Mouse (Mus musculus) CH12F3 (cell line): ENCODE results near the gene Arhgap25.
"Not testable (repeated sequence)": the region's sequence is repeated elsewhere in the genome, so short reads cannot be mapped to it uniquely, and the experiment has no call there.

Experiments
- in situ Hi-C: fragments of 300-500 bp; cut with MboI; formaldehyde crosslinking; loops from 2 replicates; pipeline ENCODE4 v1.14.3; 2020; ENCODE audit warnings: low sequenced_read_pairs

Arhgap25 gene

GRCm38 (mm10) chr6:87532953-87533710 is at the start of gene Arhgap25:
Arhgap25 (minus strand) TSS chr6:87533259.
- in situ Hi-C loops: no loop called here

GRCm38 (mm10) chr6:87582456-87582855 is 49.4 kb upstream of the Arhgap25 start:
- in situ Hi-C loops: no loop called here

- in situ Hi-C loops: no loop called here
Measured at GRCm38 (mm10) chr6:87581581-87581980, 48.5 kb upstream of the Arhgap25 start.

- in situ Hi-C loops: no loop called here
Measured at GRCm38 (mm10) chr6:87581071-87581470, 48.0 kb upstream of the Arhgap25 start.

- in situ Hi-C loops: no loop called here
Measured at GRCm38 (mm10) chr6:87578247-87578646, 45.2 kb upstream of the Arhgap25 start.

- in situ Hi-C loops: no loop called here
Measured at GRCm38 (mm10) chr6:87576648-87577330, 43.7 kb upstream of the Arhgap25 start.

- in situ Hi-C loops: not testable (repeated sequence)
Measured at GRCm38 (mm10) chr6:87571863-87572262, 38.8 kb upstream of the Arhgap25 start.

GRCm38 (mm10) chr6:87567686-87568593 is 34.9 kb upstream of the Arhgap25 start:
- in situ Hi-C loops: no loop called here

- in situ Hi-C loops: no loop called here
Measured at GRCm38 (mm10) chr6:87565166-87565565, 32.1 kb upstream of the Arhgap25 start.

GRCm38 (mm10) chr6:87564356-87564755 is 31.3 kb upstream of the Arhgap25 start:
- in situ Hi-C loops: no loop called here

- in situ Hi-C loops: no loop called here
Measured at GRCm38 (mm10) chr6:87553724-87554123, 20.7 kb upstream of the Arhgap25 start.

- in situ Hi-C loops: no loop called here
Measured at GRCm38 (mm10) chr6:87552054-87552807, 19.2 kb upstream of the Arhgap25 start.

- in situ Hi-C loops: no loop called here
Measured at GRCm38 (mm10) chr6:87547836-87548235, 14.8 kb upstream of the Arhgap25 start.

GRCm38 (mm10) chr6:87547431-87547830 is 14.4 kb upstream of the Arhgap25 start:
- in situ Hi-C loops: no loop called here

GRCm38 (mm10) chr6:87545331-87546217 is 12.5 kb upstream of the Arhgap25 start:
- in situ Hi-C loops: no loop called here

GRCm38 (mm10) chr6:87542027-87542426 is 9.0 kb upstream of the Arhgap25 start:
- in situ Hi-C loops: no loop called here

- in situ Hi-C loops: no loop called here
Measured at GRCm38 (mm10) chr6:87541171-87541571, 8.1 kb upstream of the Arhgap25 start.

- in situ Hi-C loops: no loop called here
Measured at GRCm38 (mm10) chr6:87538376-87539270, 5.6 kb upstream of the Arhgap25 start.

GRCm38 (mm10) chr6:87537678-87538077 is 4.6 kb upstream of the Arhgap25 start:
- in situ Hi-C loops: no loop called here
